Mouse (Mus musculus): ENCODE data around the gene Drap1. TPM values are rescaled to one million over a fixed set of nuclear protein-coding genes. Genes with fewer than 3 reads are reported as not detected.
A peak's percentile ranks its signal among the peaks of the same experiment; 100 is the strongest.

Gene Drap1
- polyA plus RNA-seq, 1 experiment from 2014 or later = 219 TPM

- H3K4me1 ChIP-seq (ENCODE audit: control insufficient read depth, insufficient read depth, low read length) = peaks cover 25% of the 10 kb centered on the region
- 60% methylated on average over 8 of the region's 8 CpGs for WGBS
- peak overlapping the region; percentile 71 for H3K4me3 ChIP-seq (ENCODE audit: low read length)
- H3K9me3 ChIP-seq (replicated peaks; ENCODE audit: control insufficient read depth, low read length) = no peaks in the 10 kb centered on the region
- no peaks in the 10 kb centered on the region for H3K36me3 ChIP-seq (ENCODE audit: control insufficient read depth, insufficient read depth)
- peak overlapping the region; percentile 98 for H3K4me2 ChIP-seq (ENCODE audit: low read depth, low read length)
- peak overlapping the region; percentile 82 for H3K9ac ChIP-seq (ENCODE audit: low read length)
- H3K27me3 ChIP-seq (ENCODE audit: control insufficient read depth, insufficient read depth, low read length) = peaks cover under 1% of the 10 kb centered on the region; the same call in 1 of the 2 replicates
- peak overlapping the region; percentile 89 for H3K27ac ChIP-seq (ENCODE audit: low read length)
- ATAC-seq (replicated peaks; ENCODE audit: extremely low read depth, insufficient read depth, low FRiP score) = no peak
These were observed 30.8 kb upstream of the Drap1 start for GRCm38 (mm10) chr19:5455568-5455967.

- WGBS = 75% methylated on average over 12 of the region's 12 CpGs
- Histone ChIP-seq H3K27ac (ENCODE audit: low read length) (no peak overlapping the region), H3K27me3 (ENCODE audit: control insufficient read depth, insufficient read depth, low read length) (peaks cover 6% of the 10 kb centered on the region), H3K9me3 (replicated peaks; ENCODE audit: control insufficient read depth, low read length) (no peaks in the 10 kb centered on the region), H3K4me1 (ENCODE audit: control insufficient read depth, insufficient read depth, low read length) (peaks cover 25% of the 10 kb centered on the region), H3K9ac (ENCODE audit: low read length) (peak overlapping the region; percentile 82), H3K4me2 (ENCODE audit: low read depth, low read length) (peak overlapping the region; percentile 98), H3K36me3 (ENCODE audit: control insufficient read depth, insufficient read depth) (no peaks in the 10 kb centered on the region), H3K4me3 (ENCODE audit: low read length) (peak overlapping the region; percentile 71)
- ATAC-seq (replicated peaks; ENCODE audit: extremely low read depth, insufficient read depth, low FRiP score) = no peak
These were observed 30.3 kb upstream of the Drap1 start for GRCm38 (mm10) chr19:5455037-5455436.

GRCm38 (mm10) chr19:5451766-5452165 lies 27.0 kb upstream of the Drap1 start:
- H3K36me3 ChIP-seq (ENCODE audit: control insufficient read depth, insufficient read depth) = no peaks in the 10 kb centered on the region
- H3K9ac ChIP-seq (ENCODE audit: low read length) = no peak overlapping the region
- no peaks in the 10 kb centered on the region for H3K9me3 ChIP-seq (replicated peaks; ENCODE audit: control insufficient read depth, low read length)
- ATAC-seq (replicated peaks; ENCODE audit: extremely low read depth, insufficient read depth, low FRiP score) = no peak
- H3K4me3 ChIP-seq (ENCODE audit: low read length) = no peak overlapping the region
- 67% methylated on average over 6 of the region's 6 CpGs for WGBS
- H3K27ac ChIP-seq (ENCODE audit: low read length) = no peak overlapping the region
- H3K4me2 ChIP-seq (ENCODE audit: low read depth, low read length) = no peak overlapping the region
- H3K4me1 ChIP-seq (ENCODE audit: control insufficient read depth, insufficient read depth, low read length) = peaks cover 34% of the 10 kb centered on the region
- peaks cover 29% of the 10 kb centered on the region for H3K27me3 ChIP-seq (ENCODE audit: control insufficient read depth, insufficient read depth, low read length)

GRCm38 (mm10) chr19:5449673-5450072 lies 24.9 kb upstream of the Drap1 start:
- H3K27me3 ChIP-seq (ENCODE audit: control insufficient read depth, insufficient read depth, low read length) = peaks cover 40% of the 10 kb centered on the region
- H3K36me3 ChIP-seq (ENCODE audit: control insufficient read depth, insufficient read depth) = no peaks in the 10 kb centered on the region
- H3K4me2 ChIP-seq (ENCODE audit: low read depth, low read length) = no peak overlapping the region
- peaks cover 19% of the 10 kb centered on the region for H3K4me1 ChIP-seq (ENCODE audit: control insufficient read depth, insufficient read depth, low read length)
- H3K4me3 ChIP-seq (ENCODE audit: low read length) = no peak overlapping the region
- no peak for ATAC-seq (replicated peaks; ENCODE audit: extremely low read depth, insufficient read depth, low FRiP score)
- no peak overlapping the region for H3K9ac ChIP-seq (ENCODE audit: low read length)
- H3K27ac ChIP-seq (ENCODE audit: low read length) = no peak overlapping the region
- 76% methylated on average over 3 of the region's 3 CpGs for WGBS
- H3K9me3 ChIP-seq (replicated peaks; ENCODE audit: control insufficient read depth, low read length) = no peaks in the 10 kb centered on the region

GRCm38 (mm10) chr19:5448354-5449150 lies 23.8 kb upstream of the Drap1 start:
- H3K36me3 ChIP-seq (ENCODE audit: control insufficient read depth, insufficient read depth) = no peaks in the 10 kb centered on the region
- peak overlapping the region; percentile 79 for H3K4me2 ChIP-seq (ENCODE audit: low read depth, low read length)
- H3K9ac ChIP-seq (ENCODE audit: low read length) = peak overlapping the region; percentile 58; the same call in 1 of the 2 replicates
- H3K4me3 ChIP-seq (ENCODE audit: low read length) = peak overlapping the region; percentile 53
- H3K4me1 ChIP-seq (ENCODE audit: control insufficient read depth, insufficient read depth, low read length) = peaks cover 19% of the 10 kb centered on the region
- ATAC-seq (replicated peaks; ENCODE audit: extremely low read depth, insufficient read depth, low FRiP score) = no peak
- no peaks in the 10 kb centered on the region for H3K9me3 ChIP-seq (replicated peaks; ENCODE audit: control insufficient read depth, low read length)
- H3K27ac ChIP-seq (ENCODE audit: low read length) = no peak overlapping the region
- 5% methylated on average over 36 of the region's 36 CpGs for WGBS
- peaks cover 45% of the 10 kb centered on the region for H3K27me3 ChIP-seq (ENCODE audit: control insufficient read depth, insufficient read depth, low read length)

GRCm38 (mm10) chr19:5447515-5448353 lies 23.0 kb upstream of the Drap1 start, which contains the start of gene Fosl1:
Fosl1 (plus strand) TSS chr19:5447547.
- Histone ChIP-seq H3K4me3 (ENCODE audit: low read length) (peak within 1 kb of the TSS; percentile 53), H3K27me3 (ENCODE audit: control insufficient read depth, insufficient read depth, low read length) (peaks cover 45% of the 10 kb centered on the region), H3K9me3 (replicated peaks; ENCODE audit: control insufficient read depth, low read length) (no peaks in the 10 kb centered on the region)

GRCm38 (mm10) chr19:5445747-5446146 lies 21.0 kb upstream of the Drap1 start:
- no peaks in the 10 kb centered on the region for H3K36me3 ChIP-seq (ENCODE audit: control insufficient read depth, insufficient read depth)
- H3K4me3 ChIP-seq (ENCODE audit: low read length) = no peak overlapping the region
- H3K27ac ChIP-seq (ENCODE audit: low read length) = no peak overlapping the region
- H3K4me2 ChIP-seq (ENCODE audit: low read depth, low read length) = no peak overlapping the region
- no peaks in the 10 kb centered on the region for H3K9me3 ChIP-seq (replicated peaks; ENCODE audit: control insufficient read depth, low read length)
- ATAC-seq (replicated peaks; ENCODE audit: extremely low read depth, insufficient read depth, low FRiP score) = no peak
- peaks cover 19% of the 10 kb centered on the region for H3K4me1 ChIP-seq (ENCODE audit: control insufficient read depth, insufficient read depth, low read length)
- H3K27me3 ChIP-seq (ENCODE audit: control insufficient read depth, insufficient read depth, low read length) = peaks cover 45% of the 10 kb centered on the region
- 85% methylated on average over 5 of the region's 5 CpGs for WGBS
- H3K9ac ChIP-seq (ENCODE audit: low read length) = no peak overlapping the region

More at GRCm38 (mm10) chr19:5447515-5448353, 23.0 kb upstream of the Drap1 start, which contains the start of gene Fosl1:
- peaks cover 19% of the 10 kb centered on the region for H3K4me1 ChIP-seq (ENCODE audit: control insufficient read depth, insufficient read depth, low read length)
- peak within 1 kb of the TSS; percentile 58 for H3K9ac ChIP-seq (ENCODE audit: low read length)
- under 1% methylated on average over 70 of the region's 70 CpGs for WGBS
- no peaks in the 10 kb centered on the region for H3K36me3 ChIP-seq (ENCODE audit: control insufficient read depth, insufficient read depth)
- peak; percentile 42; the same call in 1 of the 2 replicates for ATAC-seq (replicated peaks; ENCODE audit: extremely low read depth, insufficient read depth, low FRiP score)
- peak within 1 kb of the TSS; percentile 79 for H3K4me2 ChIP-seq (ENCODE audit: low read depth, low read length)
- H3K27ac ChIP-seq (ENCODE audit: low read length) = no peak within 1 kb of the TSS

- WGBS = 34% methylated on average over 7 of the region's 7 CpGs
- H3K36me3 ChIP-seq (ENCODE audit: control insufficient read depth, insufficient read depth) = no peaks in the 10 kb centered on the region
- peaks cover 19% of the 10 kb centered on the region for H3K4me1 ChIP-seq (ENCODE audit: control insufficient read depth, insufficient read depth, low read length)
- H3K4me3 ChIP-seq (ENCODE audit: low read length) = no peak overlapping the region
- H3K27me3 ChIP-seq (ENCODE audit: control insufficient read depth, insufficient read depth, low read length) = peaks cover 38% of the 10 kb centered on the region
- H3K27ac ChIP-seq (ENCODE audit: low read length) = no peak overlapping the region
- no peak; the same call in 1 of the 2 replicates for ATAC-seq (replicated peaks; ENCODE audit: extremely low read depth, insufficient read depth, low FRiP score)
- H3K9ac ChIP-seq (ENCODE audit: low read length) = no peak overlapping the region
- no peak overlapping the region for H3K4me2 ChIP-seq (ENCODE audit: low read depth, low read length)
- peaks cover 6% of the 10 kb centered on the region for H3K9me3 ChIP-seq (replicated peaks; ENCODE audit: control insufficient read depth, low read length)
These were observed 20.2 kb upstream of the Drap1 start for GRCm38 (mm10) chr19:5444954-5445353.
